Mouse (Mus musculus): Measurements from ENCODE around the gene Celf1. TPM values are rescaled to one million over a fixed set of nuclear protein-coding genes. Genes with fewer than 3 reads are reported as not detected.

Celf1 gene
- polyA plus RNA-seq, 1 experiment from 2014 or later, result 68.0 TPM

- ATAC-seq (ENCODE audit: insufficient read depth), result peak; percentile 26
- TF ChIP-seq CTCF (IDR thresholded peaks at IDR 0.05; ENCODE audit: low read depth), result peak; percentile 77
- Histone ChIP-seq H3K9ac (no peak overlapping the region), H3K4me1 (ENCODE audit: insufficient read depth) (no peaks in the 10 kb centered on the region), H3K4me2 (no peak overlapping the region), H3K9me3 (ENCODE audit: low read depth, low read length) (no peaks in the 10 kb centered on the region), H3K27me3 (ENCODE audit: insufficient read depth, low read length) (no peaks in the 10 kb centered on the region), H3K27ac (ENCODE audit: low read depth) (no peak overlapping the region), H3K36me3 (ENCODE audit: insufficient read depth) (peaks cover 95% of the 10 kb centered on the region), H3K4me3 (ENCODE audit: low read depth, low read length) (no peak overlapping the region)
- peak; percentile 71 for DNase-seq
- WGBS, result 71% methylated on average over 10 of the region's 10 CpGs
Observed at GRCm38 (mm10) chr2:91060544-91061355, 120.6 kb downstream of the Celf1 start.

DNA sequence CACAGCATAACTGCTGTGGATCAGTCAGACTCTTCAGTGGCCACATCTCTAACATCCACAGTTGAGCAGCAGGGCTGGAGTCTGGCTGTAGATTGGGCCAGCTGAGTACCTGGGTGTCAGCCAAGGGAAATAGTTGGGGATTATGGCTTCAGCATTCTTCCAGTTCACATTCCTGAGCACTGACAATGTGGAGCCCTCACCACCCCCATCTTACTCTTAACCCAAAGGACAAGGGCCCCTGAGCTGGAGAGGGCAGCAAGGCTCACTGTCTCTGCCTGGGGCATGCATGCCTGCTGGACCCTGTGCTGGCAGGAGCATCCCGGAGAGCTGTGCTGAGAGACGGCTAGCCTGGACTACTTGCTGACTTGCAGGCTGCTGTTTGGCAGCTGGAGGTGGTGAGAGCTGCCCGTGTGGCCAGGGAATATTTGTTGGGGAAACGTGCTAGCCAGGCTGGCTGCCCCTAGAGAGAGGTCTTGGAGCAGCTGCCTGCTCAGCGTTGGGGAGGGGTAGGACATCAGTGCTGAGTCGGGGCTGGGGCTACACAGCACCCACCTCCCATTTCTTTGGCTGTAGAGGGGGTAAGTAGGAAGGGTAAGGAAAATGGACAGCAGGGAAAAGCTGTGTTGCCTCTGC lies 121.8 kb downstream of the Celf1 start:
- Histone ChIP-seq H3K4me2 (no peak overlapping the region), H3K9ac (no peak overlapping the region)
- DNase-seq, result peak; percentile 46

GRCm38 (mm10) chr2:91062779-91063606 lies 122.8 kb downstream of the Celf1 start:
- no peak overlapping the region for H3K4me2 ChIP-seq
- no peaks in the 10 kb centered on the region for H3K4me1 ChIP-seq (ENCODE audit: insufficient read depth)
- H3K36me3 ChIP-seq (ENCODE audit: insufficient read depth), result peaks cover 87% of the 10 kb centered on the region
- WGBS, result 88% methylated on average over 16 of the region's 16 CpGs
- no peak for TF ChIP-seq CTCF (IDR thresholded peaks at IDR 0.05; ENCODE audit: low read depth)
- H3K4me3 ChIP-seq (ENCODE audit: low read depth, low read length), result no peak overlapping the region
- no peak overlapping the region for H3K27ac ChIP-seq (ENCODE audit: low read depth)
- DNase-seq, result no peak
- H3K27me3 ChIP-seq (ENCODE audit: insufficient read depth, low read length), result no peaks in the 10 kb centered on the region
- no peak overlapping the region for H3K9ac ChIP-seq
- no peak for ATAC-seq (ENCODE audit: insufficient read depth)
- no peaks in the 10 kb centered on the region for H3K9me3 ChIP-seq (ENCODE audit: low read depth, low read length)

More for the DNA sequence above, 121.8 kb downstream of the Celf1 start:
- no peak overlapping the region for H3K4me3 ChIP-seq (ENCODE audit: low read depth, low read length)
- ATAC-seq (ENCODE audit: insufficient read depth), result peak; percentile 29
- peaks cover 92% of the 10 kb centered on the region for H3K36me3 ChIP-seq (ENCODE audit: insufficient read depth)
- H3K9me3 ChIP-seq (ENCODE audit: low read depth, low read length), result no peaks in the 10 kb centered on the region
- TF ChIP-seq CTCF (IDR thresholded peaks at IDR 0.05; ENCODE audit: low read depth), result no peak
- H3K4me1 ChIP-seq (ENCODE audit: insufficient read depth), result no peaks in the 10 kb centered on the region
- H3K27ac ChIP-seq (ENCODE audit: low read depth), result 0 out of 2 replicates have a peak overlapping the region, but pooled peaks have one; percentile 43
- H3K27me3 ChIP-seq (ENCODE audit: insufficient read depth, low read length), result no peaks in the 10 kb centered on the region
- WGBS, result 70% methylated on average over 6 of the region's 6 CpGs

GRCm38 (mm10) chr2:91064211-91064610 lies 124.0 kb downstream of the Celf1 start:
- 83% methylated on average over 6 of the region's 6 CpGs for WGBS
- Histone ChIP-seq H3K9ac (no peak overlapping the region), H3K9me3 (ENCODE audit: low read depth, low read length) (no peaks in the 10 kb centered on the region), H3K36me3 (ENCODE audit: insufficient read depth) (peaks cover 75% of the 10 kb centered on the region), H3K4me1 (ENCODE audit: insufficient read depth) (peaks cover 4% of the 10 kb centered on the region; the same call in 1 of the 2 replicates), H3K27me3 (ENCODE audit: insufficient read depth, low read length) (no peaks in the 10 kb centered on the region), H3K27ac (ENCODE audit: low read depth) (no peak overlapping the region), H3K4me3 (ENCODE audit: low read depth, low read length) (no peak overlapping the region), H3K4me2 (no peak overlapping the region)
- no peak for ATAC-seq (ENCODE audit: insufficient read depth)
- DNase-seq, result no peak
- peak; percentile 18; the same call in 1 of the 2 replicates for TF ChIP-seq CTCF (IDR thresholded peaks at IDR 0.05; ENCODE audit: low read depth)

GRCm38 (mm10) chr2:91065544-91065943 lies 125.4 kb downstream of the Celf1 start:
- WGBS, result 49% methylated on average over 3 of the region's 3 CpGs

DNA sequence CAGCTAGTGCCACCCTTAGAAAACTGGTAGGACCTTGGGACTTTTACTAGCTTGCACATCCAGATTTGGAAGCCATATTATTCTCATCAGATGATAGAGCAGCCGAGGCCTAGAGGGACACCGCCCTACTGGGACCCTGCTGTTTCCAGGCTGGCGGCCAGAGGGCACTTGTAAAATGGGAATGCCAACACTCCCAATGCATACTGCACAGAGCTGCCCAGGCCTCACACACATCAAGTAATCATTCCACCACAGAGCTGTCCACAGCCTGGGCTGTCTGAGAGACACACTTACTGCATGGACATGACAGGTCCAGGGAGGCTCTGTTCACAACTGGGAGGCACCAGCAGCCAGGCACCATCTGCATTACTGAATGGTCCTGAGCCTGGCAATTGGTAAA lies 126.3 kb downstream of the Celf1 start:
- TF ChIP-seq CTCF (IDR thresholded peaks at IDR 0.05; ENCODE audit: low read depth), result no peak
- no peak overlapping the region for H3K27ac ChIP-seq (ENCODE audit: low read depth)
- WGBS, result 82% methylated on average over 3 of the region's 3 CpGs

More at GRCm38 (mm10) chr2:91065544-91065943, 125.4 kb downstream of the Celf1 start:
- Histone ChIP-seq H3K4me2 (no peak overlapping the region), H3K9me3 (ENCODE audit: low read depth, low read length) (no peaks in the 10 kb centered on the region), H3K4me3 (ENCODE audit: low read depth, low read length) (no peak overlapping the region), H3K27me3 (ENCODE audit: insufficient read depth, low read length) (no peaks in the 10 kb centered on the region), H3K36me3 (ENCODE audit: insufficient read depth) (peaks cover 62% of the 10 kb centered on the region), H3K9ac (no peak overlapping the region), H3K27ac (ENCODE audit: low read depth) (no peak overlapping the region), H3K4me1 (ENCODE audit: insufficient read depth) (peaks cover 6% of the 10 kb centered on the region; the same call in 1 of the 2 replicates)
- ATAC-seq (ENCODE audit: insufficient read depth) (no peak), DNase-seq (peak; percentile 59)
- TF ChIP-seq CTCF (IDR thresholded peaks at IDR 0.05; ENCODE audit: low read depth), result peak; percentile 76

More for the DNA sequence above, 126.3 kb downstream of the Celf1 start:
- Histone ChIP-seq H3K27me3 (ENCODE audit: insufficient read depth, low read length) (no peaks in the 10 kb centered on the region), H3K4me2 (no peak overlapping the region), H3K9me3 (ENCODE audit: low read depth, low read length) (no peaks in the 10 kb centered on the region), H3K36me3 (ENCODE audit: insufficient read depth) (peaks cover 53% of the 10 kb centered on the region), H3K4me1 (ENCODE audit: insufficient read depth) (peaks cover 6% of the 10 kb centered on the region; the same call in 1 of the 2 replicates), H3K4me3 (ENCODE audit: low read depth, low read length) (no peak overlapping the region), H3K9ac (no peak overlapping the region)
- DNase-seq (no peak), ATAC-seq (ENCODE audit: insufficient read depth) (no peak)

All from lung, embryonic 14.5 days (tissue).